Mouse (Mus musculus) megakaryocyte, embryonic 14.5 days (primary cell): ENCODE measurements at regions not wholly inside any gene's neighbourhood (a gene's known extent, or its start where the extent isn't known, plus 50 kb on each side); places are given as distances from the start of the nearest gene placed in this dataset.

ENCODE experiments used
- FLI1 ChIP-seq: IDR thresholded peaks from 2 replicates; pipeline ENCODE4 v1.6.1; 2012; ENCODE audit warnings: low read length, inconsistent platforms, mixed read lengths
- GATA1 ChIP-seq: IDR thresholded peaks from 3 replicates; pipeline ENCODE4 v1.6.1; 2012; ENCODE audit warnings: mixed read lengths, low read length, inconsistent platforms, borderline replicate concordance

- no peak for TF ChIP-seq FLI1
- TF ChIP-seq GATA1: no peak
Measured at GRCm38 (mm10) chr16:21311781-21312180, 107.2 kb downstream of the Ephb3 start.
